Mouse (Mus musculus) G1E (cell line): ENCODE results near the gene Ccdc163.
"Not testable (repeated sequence)": the region's sequence is repeated elsewhere in the genome, so short reads cannot be mapped to it uniquely, and the experiment has no call there.

Source experiments
- CTCF ChIP-seq: IDR thresholded peaks from 2 replicates; pipeline ENCODE4 v1.5.1; 2012; ENCODE audit warnings: low read depth, low read length, inconsistent platforms, mixed read lengths
- GATA1 ChIP-seq: IDR thresholded peaks from 2 replicates; pipeline ENCODE4 v1.6.1; 2012; ENCODE audit warnings: borderline replicate concordance, low read length, inconsistent platforms, mixed read lengths

GRCm38 (mm10) chr4:116659916-116660315 is 48.4 kb upstream of the Ccdc163 start:
- TF ChIP-seq GATA1, CTCF: not testable (repeated sequence)
